Mouse (Mus musculus): Measurements from ENCODE around the gene Zic3.

DNA sequence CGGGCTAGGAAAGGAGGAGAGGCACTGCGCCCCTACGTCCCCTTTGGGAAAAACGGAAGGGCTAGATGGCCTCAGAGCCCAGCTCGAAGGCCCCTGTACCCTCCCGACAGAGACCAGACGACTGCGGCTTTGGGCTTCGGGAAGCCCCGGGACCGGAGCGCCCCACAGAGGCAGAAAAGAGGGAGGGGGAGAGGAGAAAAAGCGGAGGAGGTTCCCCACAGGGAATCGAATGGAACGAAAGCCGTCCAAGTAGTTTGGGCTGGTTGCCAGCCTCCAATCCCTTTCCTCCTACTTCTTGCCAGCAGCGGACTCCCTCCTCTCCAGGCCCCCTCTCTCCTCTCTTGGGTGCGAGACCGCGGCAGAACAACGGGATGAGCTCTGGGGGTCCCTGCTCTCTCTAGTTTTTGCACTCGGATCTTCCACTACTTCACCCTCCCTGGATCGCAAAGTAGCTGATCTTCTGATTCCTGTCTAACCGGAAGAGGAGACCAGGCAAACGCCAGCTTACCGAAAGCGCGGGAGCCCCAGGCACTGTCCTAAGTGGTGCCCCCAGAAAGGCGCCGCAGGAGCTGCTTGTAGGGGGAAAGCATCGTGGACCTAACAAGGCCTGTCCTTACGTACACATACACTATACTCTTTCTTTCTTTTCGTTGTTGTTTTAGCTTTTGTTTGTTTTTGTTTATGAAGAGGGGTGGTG lies 3.1 kb upstream of the Zic3 start:
- TF ChIP-seq CTCF (conservative IDR thresholded peaks at IDR 0.05 in 1 of 2, IDR thresholded peaks at IDR 0.05 in 1 of 2; ENCODE audit: low read depth in 2 of 2, low read length in 2 of 2) (no peak), EP300 (IDR thresholded peaks at IDR 0.05; ENCODE audit: low read length) (no peak), JUND (conservative IDR thresholded peaks at IDR 0.05; ENCODE audit: low read depth, low read length) (no peak), POLR2A (IDR thresholded peaks at IDR 0.05; ENCODE audit: low read depth, low read length) (no peak), USF1 (IDR thresholded peaks at IDR 0.05; ENCODE audit: low read depth, low read length) (no peak), MAX (IDR thresholded peaks at IDR 0.05; ENCODE audit: low read length) (no peak), KAT2A (IDR thresholded peaks at IDR 0.05; ENCODE audit: insufficient replicate concordance, low read length) (no peak)
